Mouse (Mus musculus): ENCODE measurements around the gene Efs. TPM values are rescaled to one million over a fixed set of nuclear protein-coding genes. Genes with fewer than 3 reads are reported as not detected.
A peak's percentile ranks its signal among the peaks of the same experiment; 100 is the strongest.

The Efs gene
- total and polyA plus RNA-seq, 2 experiments from 2014 or later = 3.9 to 22.2 TPM

DNA sequence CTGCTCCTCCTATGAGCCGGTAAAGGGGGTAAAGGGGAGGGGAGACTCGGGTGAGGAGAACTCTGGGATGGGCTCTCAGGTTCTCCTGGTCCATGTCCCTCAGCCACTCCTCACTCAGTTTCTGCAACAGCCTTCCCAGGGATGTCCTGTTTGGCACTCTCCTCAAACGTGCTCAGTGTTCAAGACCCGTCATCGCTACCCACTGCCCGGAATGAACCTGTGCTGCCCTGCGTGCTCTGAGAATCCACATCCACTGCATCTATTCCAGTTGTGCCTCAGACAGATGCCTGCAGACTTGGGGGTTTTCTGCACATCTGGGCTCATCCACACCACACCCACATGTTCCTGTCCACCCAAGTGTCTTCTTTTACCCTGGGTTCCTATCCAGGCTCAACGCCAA lies 16.6 kb upstream of the Efs start:
- H3K9ac ChIP-seq (replicated peaks; ENCODE audit: low read depth, low read length) = no peak overlapping the region
- no peaks in the 10 kb centered on the region for H3K4me1 ChIP-seq (ENCODE audit: control insufficient read depth, insufficient read depth)
- DNase-seq (ENCODE audit: low spot score) (peak; percentile 5), ATAC-seq (ENCODE audit: insufficient read depth, low read depth) (no peak)
- peak overlapping the region; percentile 22; the same call in 1 of the 2 replicates for H3K27ac ChIP-seq (ENCODE audit: low read depth)
- 66% methylated on average over 8 of the region's 8 CpGs for WGBS
- no peak overlapping the region for H3K4me3 ChIP-seq (ENCODE audit: low read depth, low read length)
- no peaks in the 10 kb centered on the region for H3K27me3 ChIP-seq (ENCODE audit: control insufficient read depth, insufficient read depth, low read length)
- no peak overlapping the region for H3K4me2 ChIP-seq (ENCODE audit: low read depth, low read length)
- TF ChIP-seq CTCF (IDR thresholded peaks at IDR 0.05; ENCODE audit: low read depth) (no peak), EP300 (IDR thresholded peaks at IDR 0.05; ENCODE audit: low read depth) (no peak)
- no peaks in the 10 kb centered on the region for H3K9me3 ChIP-seq (replicated peaks; ENCODE audit: control insufficient read depth, low read length)
- peaks cover 72% of the 10 kb centered on the region for H3K36me3 ChIP-seq (replicated peaks; ENCODE audit: control insufficient read depth, insufficient read depth, low read length)

DNA sequence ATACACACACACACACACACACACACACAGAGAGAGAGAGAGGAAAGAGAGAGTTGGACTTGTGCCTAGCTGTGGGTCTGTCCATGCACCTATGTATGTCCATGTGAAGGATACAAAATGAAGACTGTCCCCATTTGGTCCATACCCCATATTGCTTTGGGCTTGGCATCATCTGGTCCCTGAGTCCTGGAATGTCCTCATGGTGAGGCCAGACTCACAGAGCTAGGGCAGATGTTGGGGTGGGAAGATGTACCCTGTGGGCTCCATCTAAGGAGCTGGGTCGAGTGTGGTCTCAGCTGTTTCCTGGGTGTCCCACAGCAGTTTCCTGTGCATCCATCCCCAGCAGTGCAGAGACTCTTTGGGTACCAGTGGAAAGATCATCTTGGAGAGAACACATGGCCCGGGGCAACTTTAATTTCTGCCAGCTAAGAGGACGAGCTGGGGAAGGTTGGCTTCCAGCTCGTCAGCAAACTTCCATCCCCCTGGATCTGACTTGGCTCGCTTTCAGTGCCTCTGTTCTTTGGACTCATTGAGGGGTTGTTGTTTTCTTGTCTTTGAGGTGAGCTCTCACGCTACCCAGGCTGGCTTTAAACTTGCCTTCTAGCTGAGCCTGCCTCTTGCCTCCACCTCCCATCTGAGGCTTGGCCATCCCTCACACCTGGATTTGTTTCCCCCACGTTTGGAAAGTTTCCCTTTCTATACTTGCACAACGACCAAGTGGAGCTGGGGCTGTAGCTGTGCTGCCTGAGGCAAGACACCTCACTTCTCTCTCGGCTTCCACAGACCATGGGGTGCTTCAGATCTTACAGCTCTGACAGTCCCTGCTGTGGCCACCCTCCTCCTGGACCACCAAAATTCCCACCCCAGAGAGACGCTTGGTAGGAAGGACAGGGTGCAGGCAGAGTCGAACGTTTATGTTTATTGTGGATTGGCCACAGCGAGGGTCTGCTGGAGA lies 15.4 kb upstream of the Efs start:
- ATAC-seq (ENCODE audit: insufficient read depth, low read depth) = no peak
- H3K4me1 ChIP-seq (ENCODE audit: control insufficient read depth, insufficient read depth) = no peaks in the 10 kb centered on the region
- 50% methylated on average over 13 of the region's 13 CpGs for WGBS

DNA sequence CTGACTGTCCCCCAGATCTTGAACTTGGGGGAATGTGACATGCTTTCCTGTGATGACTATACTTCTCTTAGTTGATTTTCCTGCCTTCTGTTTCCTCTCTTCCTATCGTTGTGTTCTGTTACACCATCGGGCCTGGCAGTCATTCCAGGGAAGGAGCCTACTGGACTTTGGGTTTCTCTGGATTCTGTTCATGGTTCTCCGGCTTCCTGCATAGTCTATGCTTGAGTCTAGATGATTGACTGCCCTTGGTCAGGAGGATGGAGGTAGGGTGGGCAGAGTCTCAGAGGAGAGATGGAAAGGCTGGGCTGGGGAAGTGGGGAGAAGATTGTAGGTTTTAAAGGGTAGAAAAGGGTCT lies 14.2 kb upstream of the Efs start:
- TF ChIP-seq CTCF (IDR thresholded peaks at IDR 0.05; ENCODE audit: low read depth) (no peak), EP300 (IDR thresholded peaks at IDR 0.05; ENCODE audit: low read depth) (no peak)
- H3K4me2 ChIP-seq (ENCODE audit: low read depth, low read length) = no peak overlapping the region
- no peak overlapping the region for H3K9ac ChIP-seq (replicated peaks; ENCODE audit: low read depth, low read length)
- no peak overlapping the region for H3K4me3 ChIP-seq (ENCODE audit: low read depth, low read length)
- 0 out of 2 replicates have a peak, but pooled peaks have one; percentile 0 for ATAC-seq (ENCODE audit: insufficient read depth, low read depth)
- H3K36me3 ChIP-seq (replicated peaks; ENCODE audit: control insufficient read depth, insufficient read depth, low read length) = peaks cover 49% of the 10 kb centered on the region
- DNase-seq (ENCODE audit: low spot score) = no peak
- no peaks in the 10 kb centered on the region for H3K4me1 ChIP-seq (ENCODE audit: control insufficient read depth, insufficient read depth)
- H3K27me3 ChIP-seq (ENCODE audit: control insufficient read depth, insufficient read depth, low read length) = no peaks in the 10 kb centered on the region
- H3K9me3 ChIP-seq (replicated peaks; ENCODE audit: control insufficient read depth, low read length) = no peaks in the 10 kb centered on the region
- H3K27ac ChIP-seq (ENCODE audit: low read depth) = peak overlapping the region; percentile 72
- 42% methylated on average over 3 of the region's 3 CpGs for WGBS

More for the DNA sequence above, 15.4 kb upstream of the Efs start:
- Histone ChIP-seq H3K36me3 (replicated peaks; ENCODE audit: control insufficient read depth, insufficient read depth, low read length) (peaks cover 60% of the 10 kb centered on the region), H3K4me2 (ENCODE audit: low read depth, low read length) (no peak overlapping the region), H3K9ac (replicated peaks; ENCODE audit: low read depth, low read length) (no peak overlapping the region), H3K27ac (ENCODE audit: low read depth) (peak overlapping the region; percentile 72), H3K27me3 (ENCODE audit: control insufficient read depth, insufficient read depth, low read length) (no peaks in the 10 kb centered on the region), H3K4me3 (ENCODE audit: low read depth, low read length) (no peak overlapping the region), H3K9me3 (replicated peaks; ENCODE audit: control insufficient read depth, low read length) (no peaks in the 10 kb centered on the region)
- TF ChIP-seq CTCF (IDR thresholded peaks at IDR 0.05; ENCODE audit: low read depth) = no peak
- no peak for TF ChIP-seq EP300 (IDR thresholded peaks at IDR 0.05; ENCODE audit: low read depth)
- DNase-seq (ENCODE audit: low spot score) = peak; percentile 17

DNA sequence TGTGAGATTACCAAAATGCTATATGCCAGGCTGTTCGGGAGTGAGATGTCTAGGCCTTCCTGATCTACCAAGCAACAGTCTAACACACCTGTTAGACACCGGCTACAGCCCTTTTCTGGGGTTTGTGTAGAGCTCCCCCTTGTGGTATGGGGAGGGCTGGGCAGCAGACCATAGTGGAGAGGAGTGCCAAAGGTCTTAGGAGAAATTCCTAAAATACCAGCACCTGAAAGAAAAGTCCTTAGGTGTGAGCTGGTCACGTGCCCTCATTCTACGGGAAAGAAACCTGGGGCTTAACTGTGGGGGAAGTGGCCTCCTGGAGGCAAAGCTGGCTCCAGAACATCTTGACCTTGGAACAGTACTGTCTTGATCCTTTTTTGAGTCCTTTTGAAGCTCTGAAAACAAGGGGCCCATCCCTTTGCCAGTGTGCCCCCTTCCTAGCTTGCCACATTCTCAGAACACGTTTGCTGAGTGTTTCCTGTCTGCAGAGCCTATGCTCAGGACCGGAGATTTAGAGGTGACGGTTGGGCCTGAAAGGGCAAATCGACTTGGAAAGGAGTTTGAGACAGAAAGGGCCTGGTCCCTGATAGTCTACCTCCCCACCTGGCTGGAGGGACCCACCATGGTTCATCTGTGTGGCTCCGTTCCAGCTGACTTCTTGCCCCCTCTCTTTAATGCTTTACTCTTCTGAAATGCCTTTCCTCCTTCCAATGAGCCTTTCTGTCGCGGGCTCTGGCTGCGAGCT lies 13.7 kb upstream of the Efs start:
- TF ChIP-seq EP300 (IDR thresholded peaks at IDR 0.05; ENCODE audit: low read depth) = no peak
- peak; percentile 81 for TF ChIP-seq CTCF (IDR thresholded peaks at IDR 0.05; ENCODE audit: low read depth)
- DNase-seq (ENCODE audit: low spot score) = no peak
- peak; percentile 15 for ATAC-seq (ENCODE audit: insufficient read depth, low read depth)
- H3K9ac ChIP-seq (replicated peaks; ENCODE audit: low read depth, low read length) = no peak overlapping the region
- no peak overlapping the region for H3K4me3 ChIP-seq (ENCODE audit: low read depth, low read length)
- H3K27me3 ChIP-seq (ENCODE audit: control insufficient read depth, insufficient read depth, low read length) = no peaks in the 10 kb centered on the region
- H3K27ac ChIP-seq (ENCODE audit: low read depth) = peak overlapping the region; percentile 72
- H3K4me1 ChIP-seq (ENCODE audit: control insufficient read depth, insufficient read depth) = no peaks in the 10 kb centered on the region
- H3K4me2 ChIP-seq (ENCODE audit: low read depth, low read length) = no peak overlapping the region
- 35% methylated on average over 12 of the region's 12 CpGs for WGBS
- H3K9me3 ChIP-seq (replicated peaks; ENCODE audit: control insufficient read depth, low read length) = no peaks in the 10 kb centered on the region
- peaks cover 43% of the 10 kb centered on the region for H3K36me3 ChIP-seq (replicated peaks; ENCODE audit: control insufficient read depth, insufficient read depth, low read length)

DNA sequence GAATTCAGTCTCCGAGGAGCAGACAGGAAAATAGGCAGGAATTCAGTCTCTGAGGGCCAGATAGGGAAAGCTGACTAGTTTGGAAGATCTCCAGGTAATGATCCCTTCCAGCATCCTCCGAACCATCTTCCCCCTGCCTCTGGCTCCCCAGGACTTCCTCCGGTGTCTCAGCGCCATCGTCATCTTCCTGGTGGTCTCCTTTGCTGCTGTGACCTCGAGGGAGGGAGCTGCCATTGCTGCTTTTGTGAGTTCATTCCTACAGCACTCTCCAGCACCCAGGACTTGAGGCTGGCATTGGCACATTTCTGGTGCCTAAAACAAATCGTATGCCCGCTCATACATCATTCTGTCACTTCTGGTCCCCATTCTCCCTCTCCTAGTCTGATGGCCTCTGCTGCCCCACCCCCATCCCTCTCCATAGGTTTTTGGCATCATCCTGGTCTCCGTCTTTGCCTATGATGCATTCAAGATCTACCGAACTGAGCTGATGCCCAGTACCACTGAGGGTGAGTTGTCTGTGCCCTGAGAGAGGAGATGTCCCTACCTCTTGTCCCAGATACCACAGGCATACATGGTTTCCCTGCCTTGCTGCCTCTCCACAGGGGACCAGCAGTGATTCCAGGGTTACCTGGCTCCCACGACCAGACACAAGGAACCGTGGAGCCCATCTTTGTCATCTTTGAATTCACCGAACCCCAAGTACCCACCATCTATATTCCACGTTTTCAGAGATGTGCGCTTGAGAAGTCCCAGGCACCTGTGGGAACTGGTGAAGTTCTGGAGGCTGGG lies 12.7 kb upstream of the Efs start:
- TF ChIP-seq EP300 (IDR thresholded peaks at IDR 0.05; ENCODE audit: low read depth) = no peak
- TF ChIP-seq CTCF (IDR thresholded peaks at IDR 0.05; ENCODE audit: low read depth) = no peak
- no peaks in the 10 kb centered on the region for H3K27me3 ChIP-seq (ENCODE audit: control insufficient read depth, insufficient read depth, low read length)
- ATAC-seq (ENCODE audit: insufficient read depth, low read depth) = peak; percentile 5
- DNase-seq (ENCODE audit: low spot score) = no peak
- H3K9ac ChIP-seq (replicated peaks; ENCODE audit: low read depth, low read length) = no peak overlapping the region
- 44% methylated on average over 15 of the region's 15 CpGs for WGBS
- no peaks in the 10 kb centered on the region for H3K9me3 ChIP-seq (replicated peaks; ENCODE audit: control insufficient read depth, low read length)
- peak overlapping the region; percentile 72 for H3K27ac ChIP-seq (ENCODE audit: low read depth)
- no peak overlapping the region for H3K4me2 ChIP-seq (ENCODE audit: low read depth, low read length)
- H3K4me1 ChIP-seq (ENCODE audit: control insufficient read depth, insufficient read depth) = no peaks in the 10 kb centered on the region
- peaks cover 34% of the 10 kb centered on the region for H3K36me3 ChIP-seq (replicated peaks; ENCODE audit: control insufficient read depth, insufficient read depth, low read length)
- no peak overlapping the region for H3K4me3 ChIP-seq (ENCODE audit: low read depth, low read length)
